Mouse (Mus musculus) macrophage (primary cell): ENCODE results near the gene Zfp689. TPM values are rescaled to one million over a fixed set of nuclear protein-coding genes. Genes with fewer than 3 reads are reported as not detected.
"Not testable (repeated sequence)": the region's sequence is repeated elsewhere in the genome, so short reads cannot be mapped to it uniquely, and the experiment has no call there.

Source experiments
- H3K27ac ChIP-seq: fragments of 350-480 bp; formaldehyde crosslinking; 2 replicates; pipeline ENCODE4 v1.9.0; 2021
- H3K36me3 ChIP-seq: fragments of 350-480 bp; formaldehyde crosslinking; 2 replicates; pipeline ENCODE4 v1.9.0; 2021; ENCODE audit errors: inconsistent target
- H3K4me3 ChIP-seq: fragments of 350-480 bp; formaldehyde crosslinking; 2 replicates; pipeline ENCODE4 v1.9.0; 2021; ENCODE audit errors: inconsistent target
- H3K79me2 ChIP-seq: fragments of 350-480 bp; formaldehyde crosslinking; 2 replicates; pipeline ENCODE4 v1.9.0; 2021; ENCODE audit errors: inconsistent target
- WGBS: methylation state at CpG from one replicate; pipeline ENCODE4 v1.1.7; 2026; ENCODE audit warnings: inconsistent platforms; ENCODE audit not compliant: missing documents; 5-methylcytosine and 5-hydroxymethylcytosine counted together
- polyA plus RNA-seq: library from polyadenylated mRNA; stranded (reverse); fragments of 250-400 nt; gene quantifications from 3 replicates; pipeline ENCODE4 v1.2.4, GENCODE M21; 2018; ENCODE audit warnings: inconsistent platforms
- total RNA-seq, 78 experiments: library from RNA; depleted of rRNA; stranded (reverse); fragments of 250-400 nt; gene quantifications; 1 replicate in 9 of 78; 2 replicates in 24 of 78; 3 replicates in 43 of 78; 4 replicates in 2 of 78; pipeline ENCODE4 v1.2.4; 2018; ENCODE audit warnings: inconsistent platforms in 56 of 78

Zfp689 gene
- total RNA-seq (2018; cell fraction: chromatin; rRNA removed): 1 to 10 TPM in 7 of 26 experiments, under 1 TPM in 15, not detected in 4; 0.25 to 3.3 (median 0.84) TPM
- 1 to 10 TPM in 17 of 26 experiments, under 1 TPM in 9; 0.42 to 3.0 (median 1.4) TPM for total RNA-seq (2018; cell fraction: cytosol; rRNA removed)
- 1 to 10 TPM in 10 of 26 experiments, under 1 TPM in 16; 0.35 to 2.7 (median 0.95) TPM for total RNA-seq (2018; cell fraction: nucleus; rRNA removed)
- 1.0 to 1.9 TPM (median 1.0 TPM) in 3 replicates for polyA plus RNA-seq

GRCm38 (mm10) chr7:127448521-127449300 is at the start of gene Zfp689:
Zfp689 (minus strand) TSS chr7:127449158.
- WGBS: 1% methylated on average over 52 of the region's 54 CpGs
- peak within 1 kb of the TSS; percentile 89 for H3K4me3 ChIP-seq
- peaks cover 35% of the 10 kb centered on the region; the same call in 1 of the 2 replicates for H3K79me2 ChIP-seq
- H3K27ac ChIP-seq: peak within 1 kb of the TSS; percentile 69
- peaks cover 7% of the 10 kb centered on the region; the same call in 1 of the 2 replicates for H3K36me3 ChIP-seq

GRCm38 (mm10) chr7:127498407-127498806 is 49.4 kb upstream of the Zfp689 start:
- 40% methylated on average over 3 of the region's 3 CpGs for WGBS
- H3K36me3 ChIP-seq: peaks cover 18% of the 10 kb centered on the region
- H3K4me3 ChIP-seq: no peak overlapping the region
- no peak overlapping the region for H3K27ac ChIP-seq
- no peaks in the 10 kb centered on the region for H3K79me2 ChIP-seq

DNA sequence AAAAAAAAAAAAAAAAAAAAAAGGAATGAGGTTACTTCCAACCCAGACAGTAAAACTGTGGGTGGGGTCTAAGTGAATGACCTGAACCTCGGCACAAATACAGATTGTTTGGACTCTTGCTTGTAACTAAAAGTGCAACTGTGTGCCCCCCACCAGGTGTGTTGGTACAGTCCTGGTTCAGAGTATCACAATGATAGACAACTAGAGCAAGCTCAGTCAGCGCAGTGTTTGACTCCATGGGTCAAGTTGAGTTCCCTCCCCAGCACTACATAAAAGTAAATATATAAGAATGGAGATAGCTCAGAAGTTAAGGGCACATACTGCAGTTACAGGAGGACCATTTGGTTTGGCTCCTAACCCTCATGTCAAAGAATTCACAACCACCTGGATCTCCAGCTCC is 48.4 kb upstream of the Zfp689 start:
- Histone ChIP-seq H3K27ac (no peak overlapping the region), H3K4me3 (no peak overlapping the region), H3K79me2 (no peaks in the 10 kb centered on the region), H3K36me3 (peaks cover 11% of the 10 kb centered on the region)
- 96% methylated on average over 2 of the region's 2 CpGs for WGBS

DNA sequence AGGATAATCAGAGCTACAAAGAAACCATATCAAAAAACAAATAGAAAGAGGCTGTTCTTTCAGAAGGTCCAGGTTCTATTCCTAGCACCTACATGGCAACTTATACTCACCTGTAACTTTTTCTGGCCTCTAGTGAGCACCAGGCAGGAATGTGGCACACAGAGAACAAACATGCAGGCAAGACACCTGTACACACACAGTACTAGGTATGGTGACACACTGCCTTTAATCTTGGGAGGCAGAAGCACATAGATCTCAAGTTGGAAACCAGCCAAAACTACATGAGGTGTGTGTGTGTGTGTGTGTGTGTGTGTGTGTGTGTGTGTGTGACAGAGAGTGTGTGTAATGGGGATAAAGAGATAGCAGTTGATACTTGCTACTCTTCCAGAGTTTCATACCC is 45.7 kb upstream of the Zfp689 start:
- H3K36me3 ChIP-seq: peaks cover 23% of the 10 kb centered on the region
- H3K4me3 ChIP-seq: no peak overlapping the region

GRCm38 (mm10) chr7:127491846-127492245 is 42.9 kb upstream of the Zfp689 start:
- 100% methylated on average over 3 of the region's 3 CpGs for WGBS
- H3K36me3 ChIP-seq: peaks cover 47% of the 10 kb centered on the region
- no peak overlapping the region for H3K27ac ChIP-seq
- peaks cover 11% of the 10 kb centered on the region; the same call in 1 of the 2 replicates for H3K79me2 ChIP-seq
- H3K4me3 ChIP-seq: no peak overlapping the region

More for the DNA sequence above, 45.7 kb upstream of the Zfp689 start:
- no peaks in the 10 kb centered on the region for H3K79me2 ChIP-seq
- H3K27ac ChIP-seq: no peak overlapping the region

DNA sequence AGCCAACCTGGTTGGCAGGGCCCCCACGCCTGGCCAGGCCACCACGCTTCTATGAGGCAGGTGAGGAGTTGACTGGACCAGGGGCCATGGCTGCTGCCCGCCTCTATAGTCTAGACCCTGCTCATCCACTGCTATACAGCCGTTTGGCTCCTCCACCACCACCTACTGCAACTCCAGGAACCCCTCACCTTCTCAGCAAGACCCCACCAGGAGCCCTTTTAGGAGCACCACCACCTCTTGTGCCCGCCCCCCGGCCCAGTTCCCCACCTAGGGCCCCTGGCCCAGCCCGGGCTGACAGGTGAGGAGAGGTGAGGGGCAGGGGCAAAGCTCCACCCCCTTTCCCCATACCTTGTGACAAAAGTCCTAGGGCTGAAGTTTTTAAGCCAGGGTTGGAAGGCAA is 41.0 kb upstream of the Zfp689 start:
- Histone ChIP-seq H3K27ac (no peak overlapping the region), H3K79me2 (peaks cover 30% of the 10 kb centered on the region; the same call in 1 of the 2 replicates), H3K36me3 (peaks cover 65% of the 10 kb centered on the region), H3K4me3 (no peak overlapping the region)
- 97% methylated on average over 7 of the region's 7 CpGs for WGBS

DNA sequence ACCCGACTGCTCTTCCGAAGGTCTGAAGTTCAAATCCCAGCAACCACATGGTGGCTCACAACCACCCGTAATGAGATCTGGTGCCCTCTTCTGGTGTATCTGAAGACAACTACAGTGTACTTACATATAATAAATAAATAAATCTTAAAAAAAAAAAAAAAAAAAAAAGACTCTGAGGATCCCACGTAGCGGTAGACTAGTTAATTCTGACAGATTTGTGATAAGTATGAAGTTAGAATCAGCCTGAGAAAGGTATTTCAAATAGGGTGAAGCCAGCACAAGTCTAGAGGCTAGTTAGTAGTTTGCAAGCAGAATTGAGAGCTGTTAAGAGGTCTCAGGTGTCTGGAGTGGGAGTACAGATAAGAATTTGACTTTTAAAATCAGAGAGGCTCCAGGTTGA is 39.4 kb upstream of the Zfp689 start:
- Histone ChIP-seq H3K79me2 (peaks cover 46% of the 10 kb centered on the region), H3K36me3 (peaks cover 78% of the 10 kb centered on the region)
- not testable (repeated sequence) for H3K4me3 ChIP-seq, H3K27ac ChIP-seq
- 78% methylated on average over 2 of the region's 5 CpGs for WGBS

DNA sequence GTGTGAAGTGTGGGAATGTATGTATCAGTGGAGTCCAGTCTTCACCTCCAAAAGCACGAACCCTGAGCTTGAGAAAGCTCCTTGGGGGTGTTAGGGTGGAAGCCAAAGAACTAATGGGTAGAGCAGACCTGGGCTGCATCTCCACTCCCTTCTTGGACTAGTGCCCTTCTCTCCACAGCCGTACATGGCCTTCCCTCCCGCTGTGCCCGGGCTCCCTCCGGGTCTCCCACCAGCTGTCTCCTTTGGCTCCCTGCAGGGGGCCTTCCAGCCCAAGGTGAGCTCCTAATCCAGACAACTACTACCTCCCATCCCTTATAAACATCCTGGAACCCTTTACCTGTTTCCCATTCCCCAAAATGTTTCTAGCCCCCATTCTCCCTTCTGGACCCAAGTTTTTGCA is 36.5 kb upstream of the Zfp689 start:
- Histone ChIP-seq H3K4me3 (no peak overlapping the region), H3K36me3 (peaks cover 80% of the 10 kb centered on the region), H3K27ac (no peak overlapping the region), H3K79me2 (peaks cover 75% of the 10 kb centered on the region)
- 100% methylated on average over 1 of the region's 5 CpGs for WGBS

DNA sequence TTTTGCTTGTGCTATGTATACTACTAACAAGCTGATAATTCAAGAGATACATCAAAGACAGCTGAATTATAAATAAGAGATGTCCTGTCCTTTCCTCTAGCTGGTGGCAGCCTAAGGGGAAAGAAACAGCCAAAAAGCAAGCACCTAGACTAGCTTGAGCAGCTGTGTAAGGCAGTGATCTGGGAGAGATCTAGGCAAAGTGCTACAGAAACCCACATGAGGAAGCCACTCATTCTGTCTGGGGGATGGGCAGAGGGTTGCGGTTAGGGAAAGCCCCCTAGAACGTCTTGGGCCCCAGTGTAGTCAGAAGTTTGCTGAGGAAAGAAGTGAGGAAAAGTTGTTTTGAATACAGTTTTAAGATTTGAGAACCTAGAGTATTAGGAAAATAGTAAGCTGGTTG is 31.4 kb upstream of the Zfp689 start:
- peaks cover 50% of the 10 kb centered on the region for H3K36me3 ChIP-seq
- H3K4me3 ChIP-seq: peak overlapping the region; percentile 96
- 0% methylated on average over 2 of the region's 2 CpGs for WGBS
- H3K79me2 ChIP-seq: peaks cover 69% of the 10 kb centered on the region
- H3K27ac ChIP-seq: peak overlapping the region; percentile 85

DNA sequence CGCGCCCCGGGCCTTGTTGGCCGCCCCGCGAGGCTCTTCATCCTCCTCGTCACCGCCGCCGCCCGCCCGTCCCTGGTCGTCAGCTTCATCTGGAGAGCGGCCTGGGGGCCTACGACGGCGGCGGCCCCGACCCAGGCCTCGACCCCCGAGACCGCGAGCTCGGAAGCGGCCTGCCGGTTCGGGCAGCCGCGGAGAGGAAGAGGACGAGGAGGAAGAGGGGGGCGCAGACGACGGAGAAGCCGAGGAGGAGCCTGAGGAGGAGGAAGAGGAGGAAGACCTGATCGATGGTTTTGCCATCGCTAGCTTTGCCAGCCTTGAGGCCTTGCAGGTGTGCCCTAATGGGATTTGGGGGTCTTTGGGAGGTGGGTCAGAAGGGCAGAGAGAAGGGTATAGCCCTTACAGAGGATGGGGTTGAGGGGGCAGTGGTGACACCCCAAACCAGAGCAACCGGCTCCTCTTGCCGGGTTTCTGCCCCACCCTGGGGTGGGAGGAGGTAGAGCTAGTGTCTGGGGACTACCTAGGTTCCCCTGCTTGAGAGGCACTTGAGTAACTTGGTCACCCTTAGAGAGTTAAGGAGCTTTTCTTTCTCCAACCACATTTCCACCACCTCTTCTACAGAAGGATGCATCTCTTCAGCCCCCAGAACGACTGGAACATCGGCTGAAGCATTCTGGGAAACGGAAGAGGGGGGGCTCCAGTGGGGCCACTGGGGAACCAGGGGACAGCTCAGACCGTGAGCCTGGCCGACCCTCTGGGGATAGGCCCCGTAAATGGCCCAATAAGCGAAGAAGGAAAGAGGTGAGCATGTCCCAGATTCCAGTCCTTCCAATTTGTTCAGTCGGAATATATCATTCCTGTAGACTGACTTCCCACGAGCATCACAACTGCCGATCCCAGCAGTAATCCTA is 30.6 kb upstream of the Zfp689 start:
- H3K36me3 ChIP-seq: peaks cover 51% of the 10 kb centered on the region
- peaks cover 69% of the 10 kb centered on the region for H3K79me2 ChIP-seq
- H3K4me3 ChIP-seq: peak overlapping the region; percentile 96
- 4% methylated on average over 33 of the region's 48 CpGs for WGBS
- H3K27ac ChIP-seq: peak overlapping the region; percentile 85

DNA sequence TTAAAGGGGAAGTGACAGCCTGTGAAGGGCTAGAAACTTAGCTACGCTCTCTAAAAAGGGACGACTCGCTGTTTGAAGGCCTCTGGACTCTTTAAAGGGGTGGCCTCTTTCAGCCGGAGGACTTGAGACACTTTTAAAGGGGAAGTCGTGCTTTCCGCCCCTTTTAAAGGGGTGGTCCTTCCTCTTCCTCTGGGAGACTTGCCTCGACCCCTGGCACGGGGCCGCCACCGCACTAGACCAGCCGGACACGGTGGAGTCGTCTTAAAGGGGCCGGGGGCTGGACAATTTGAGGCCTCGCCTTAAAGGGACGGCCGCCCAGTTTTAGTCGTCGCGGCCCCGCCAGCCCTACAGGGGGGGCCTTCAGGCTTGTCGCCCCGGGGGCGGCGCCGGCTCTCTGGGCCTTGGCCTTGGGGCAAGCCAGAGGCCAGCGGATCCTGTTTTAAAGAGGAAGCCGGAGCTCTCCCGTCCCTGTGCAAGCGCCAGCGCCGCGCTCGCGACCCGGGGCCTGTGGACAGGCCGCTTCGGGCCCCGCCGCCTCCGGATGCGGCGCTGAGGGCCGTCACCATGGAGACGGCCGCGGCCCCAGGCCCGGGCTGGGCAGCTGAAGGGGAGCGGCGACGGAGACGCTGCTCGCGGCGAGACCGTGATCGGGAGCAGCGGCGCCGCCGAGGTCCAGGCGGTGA is 29.8 kb upstream of the Zfp689 start, which contains the start of gene Fbrs:
Gene Fbrs (plus strand): TSS at position 565 of the 683 bp plus-strand sequence.
- peaks cover 69% of the 10 kb centered on the region for H3K79me2 ChIP-seq
- H3K4me3 ChIP-seq: peak within 1 kb of the TSS; percentile 96
- H3K36me3 ChIP-seq: peaks cover 53% of the 10 kb centered on the region
- peak within 1 kb of the TSS; percentile 98 for H3K27ac ChIP-seq
- WGBS: under 1% methylated on average over 57 of the region's 62 CpGs

DNA sequence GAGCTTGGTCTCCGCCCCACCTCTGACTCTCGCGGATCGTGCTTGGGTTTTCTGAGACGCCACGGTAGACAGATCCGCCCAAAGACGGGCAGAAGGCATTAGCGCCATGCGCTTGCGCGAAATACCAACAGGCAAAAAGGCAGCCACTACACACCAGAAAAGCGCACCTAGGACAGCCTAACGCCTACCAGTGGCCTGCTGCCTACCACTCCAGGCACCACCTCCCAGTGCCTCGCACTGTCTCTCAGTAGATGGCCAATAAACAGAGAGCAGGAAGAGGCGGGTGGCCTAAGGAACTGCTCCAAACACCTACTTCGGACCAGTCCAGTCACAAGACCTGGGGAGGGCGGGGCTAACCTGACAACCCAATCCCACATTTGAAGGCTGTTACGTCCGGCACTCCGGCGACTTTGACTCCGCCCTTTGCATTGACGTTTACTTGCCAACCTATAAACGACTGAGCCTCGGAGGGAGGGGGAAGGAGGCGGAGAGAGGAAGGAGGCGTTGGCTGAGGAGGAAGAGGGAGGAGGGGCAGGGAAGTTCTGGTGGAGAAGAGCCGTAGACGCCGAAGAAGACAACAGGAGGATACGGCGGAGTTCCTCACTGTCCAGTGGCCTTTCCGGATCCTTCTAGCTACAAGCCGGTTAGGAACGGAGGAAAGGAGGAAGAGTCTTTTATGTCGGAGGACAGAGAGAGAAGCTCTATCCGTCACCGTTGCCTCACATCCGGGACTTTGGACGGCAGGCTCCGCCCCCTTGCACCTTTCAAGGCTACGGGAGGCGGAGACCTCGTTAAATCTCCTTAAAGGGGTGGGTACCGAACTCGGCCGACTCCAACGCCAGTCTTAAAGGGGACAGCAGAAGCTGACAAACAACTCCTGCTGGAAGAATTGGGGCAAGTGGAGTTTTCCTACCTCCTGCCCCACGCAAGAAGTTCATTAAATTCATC is 29.0 kb upstream of the Zfp689 start:
- H3K4me3 ChIP-seq: peak overlapping the region; percentile 60
- H3K36me3 ChIP-seq: peaks cover 53% of the 10 kb centered on the region
- H3K27ac ChIP-seq: peak overlapping the region; percentile 98
- H3K79me2 ChIP-seq: peaks cover 69% of the 10 kb centered on the region
- WGBS: 1% methylated on average over 50 of the region's 50 CpGs

DNA sequence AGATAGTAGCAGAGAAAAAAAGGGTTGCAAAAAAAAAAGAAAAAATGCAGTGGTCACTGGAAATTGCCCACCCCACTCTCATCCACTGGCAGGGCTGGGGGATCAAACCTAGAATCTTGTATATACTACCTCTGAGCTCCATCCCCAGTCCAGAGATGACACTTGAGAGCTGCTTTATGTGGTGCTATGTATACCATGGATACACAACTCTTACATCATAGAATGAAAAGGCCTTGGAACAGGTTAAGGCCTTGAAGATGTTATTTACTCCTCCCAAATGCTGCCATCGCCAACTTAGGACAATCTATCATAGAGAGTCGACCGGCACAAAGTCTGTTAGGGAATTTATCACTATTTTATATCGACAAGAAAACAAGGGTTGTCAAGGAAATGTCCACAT is 27.9 kb upstream of the Zfp689 start:
- Histone ChIP-seq H3K27ac (peak overlapping the region; percentile 98), H3K36me3 (peaks cover 41% of the 10 kb centered on the region), H3K79me2 (peaks cover 69% of the 10 kb centered on the region), H3K4me3 (peak overlapping the region; percentile 60)
- WGBS: 77% methylated on average over 4 of the region's 4 CpGs
